Mouse (Mus musculus): Measurements from ENCODE around the gene Fam234b. TPM values are rescaled to one million over a fixed set of nuclear protein-coding genes. Genes with fewer than 3 reads are reported as not detected.

Fam234b gene
- total RNA-seq, 2 experiments from 2014 or later: 6.5 to 6.7 TPM

Other genes starting within 250 kb of the Fam234b start
- gene Apold1, start 216.3 kb upstream of the Fam234b start, total RNA-seq (2021): 1 to 10 TPM; 7.0 to 8.2 TPM
- 10 to 100 TPM; 38.4 to 42.4 TPM for gene Ddx47, start 186.4 kb upstream of the Fam234b start, total RNA-seq (2021)
- gene Gprc5a, start 132.3 kb upstream of the Fam234b start, total RNA-seq (2021): 1 to 10 TPM; 1.0 TPM
- not detected for gene Gprc5d, start 79.7 kb upstream of the Fam234b start, total RNA-seq (2021)
- gene Hebp1, start within 50 bp of the Fam234b start, total RNA-seq (2021): 10 to 100 TPM; 40.0 to 43.4 TPM
- gene Gsg1, start 56.4 kb downstream of the Fam234b start, total RNA-seq (2021): under 1 TPM; 0.34 to 0.47 TPM
- not detected for gene Pbp2, start 112.4 kb downstream of the Fam234b start, total RNA-seq (2021)
- gene Emp1, start 164.6 kb downstream of the Fam234b start, total RNA-seq (2021): 10 to 100 TPM; 56.1 to 70.8 TPM

Data from heart, postnatal 25 days (tissue).